Mouse (Mus musculus): ENCODE measurements at regions not wholly inside any gene's neighbourhood (a gene's known extent, or its start where the extent isn't known, plus 50 kb on each side); places are given as distances from the start of the nearest gene placed in this dataset.

GRCm38 (mm10) chr10:116726031-116726430 is 144.7 kb upstream of the Cnot2 start:
- DNase-seq (ENCODE audit: low spot score), result no peak

GRCm38 (mm10) chr10:116721986-116722385 is 140.7 kb upstream of the Cnot2 start:
- no peak for DNase-seq (ENCODE audit: low spot score)

- DNase-seq (ENCODE audit: low spot score), result no peak
These were observed 138.3 kb upstream of the Cnot2 start for GRCm38 (mm10) chr10:116719616-116720015.

GRCm38 (mm10) chr10:116717961-116718360 is 136.7 kb upstream of the Cnot2 start:
- no peak for DNase-seq (ENCODE audit: low spot score)

- DNase-seq (ENCODE audit: low spot score), result no peak
These were observed 135.8 kb upstream of the Cnot2 start for GRCm38 (mm10) chr10:116717017-116717643.

- no peak for DNase-seq (ENCODE audit: low spot score)
These were observed 132.1 kb upstream of the Cnot2 start for GRCm38 (mm10) chr10:116713456-116713855.

GRCm38 (mm10) chr10:116707025-116707424 is 125.7 kb upstream of the Cnot2 start:
- no peak for DNase-seq (ENCODE audit: low spot score)

- DNase-seq (ENCODE audit: low spot score), result no peak
These were observed 120.0 kb upstream of the Cnot2 start for GRCm38 (mm10) chr10:116701281-116701680.

GRCm38 (mm10) chr10:116699711-116700110 is 118.4 kb upstream of the Cnot2 start:
- no peak for DNase-seq (ENCODE audit: low spot score)

GRCm38 (mm10) chr10:116697628-116698316 is 116.5 kb upstream of the Cnot2 start:
- peak; percentile 2 for DNase-seq (ENCODE audit: low spot score)

- no peak for DNase-seq (ENCODE audit: low spot score)
These were observed 112.5 kb upstream of the Cnot2 start for GRCm38 (mm10) chr10:116693816-116694215.

- no peak for DNase-seq (ENCODE audit: low spot score)
These were observed 105.4 kb upstream of the Cnot2 start for GRCm38 (mm10) chr10:116686741-116687140.

- DNase-seq (ENCODE audit: low spot score), result no peak
These were observed 102.1 kb upstream of the Cnot2 start for GRCm38 (mm10) chr10:116683374-116683773.

GRCm38 (mm10) chr10:116678950-116679735 is 97.8 kb upstream of the Cnot2 start:
- no peak for DNase-seq (ENCODE audit: low spot score)

GRCm38 (mm10) chr10:116677949-116678348 is 96.6 kb upstream of the Cnot2 start:
- no peak for DNase-seq (ENCODE audit: low spot score)

GRCm38 (mm10) chr10:116675171-116675570 is 93.9 kb upstream of the Cnot2 start:
- no peak for DNase-seq (ENCODE audit: low spot score)

- no peak for DNase-seq (ENCODE audit: low spot score)
These were observed 93.0 kb upstream of the Cnot2 start for GRCm38 (mm10) chr10:116674348-116674747.

- DNase-seq (ENCODE audit: low spot score), result no peak
These were observed 77.1 kb upstream of the Cnot2 start for GRCm38 (mm10) chr10:116658162-116658962.

- no peak for DNase-seq (ENCODE audit: low spot score)
These were observed 74.6 kb upstream of the Cnot2 start for GRCm38 (mm10) chr10:116655891-116656290.

GRCm38 (mm10) chr10:116655018-116655807 is 73.9 kb upstream of the Cnot2 start:
- no peak for DNase-seq (ENCODE audit: low spot score)

- no peak for DNase-seq (ENCODE audit: low spot score)
These were observed 72.8 kb upstream of the Cnot2 start for GRCm38 (mm10) chr10:116654091-116654490.

Measured in yolk sac, embryonic 10.5 days (tissue).